Mouse (Mus musculus): ENCODE measurements at regions not wholly inside any gene's neighbourhood (a gene's known extent, or its start where the extent isn't known, plus 50 kb on each side); places are given as distances from the start of the nearest gene placed in this dataset.

DNA sequence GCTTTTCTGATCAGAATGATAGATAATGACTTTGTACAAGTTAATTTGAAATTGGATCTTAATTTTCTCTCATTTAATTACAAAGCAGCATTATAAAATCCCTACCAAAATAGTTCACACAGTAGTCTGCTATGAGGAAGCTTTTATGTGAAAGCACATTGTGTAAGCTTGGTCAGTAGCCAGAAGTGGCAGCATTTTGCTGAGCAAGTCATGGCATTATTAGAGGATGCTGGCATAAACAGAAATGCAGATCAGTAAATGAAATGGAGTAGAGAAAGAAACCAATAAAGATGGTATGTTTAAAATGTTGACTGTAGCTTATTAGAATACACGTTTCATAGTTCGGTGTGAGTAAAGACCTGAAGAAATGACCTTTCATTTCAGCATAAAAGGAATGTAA lies 104.4 kb upstream of the Diaph2 start:
- WGBS, result 73% methylated on average over 2 of the region's 2 CpGs
- Histone ChIP-seq H3K27me3 (ENCODE audit: insufficient read depth, low read length) (no peaks in the 10 kb centered on the region), H3K36me3 (ENCODE audit: insufficient read depth, low read length) (no peaks in the 10 kb centered on the region), H3K9me3 (ENCODE audit: low read length) (no peaks in the 10 kb centered on the region), H3K4me2 (ENCODE audit: low read depth, low read length, poor library complexity, severe bottlenecking) (no peak overlapping the region), H3K9ac (replicated peaks; ENCODE audit: low read length, poor library complexity, severe bottlenecking) (no peak overlapping the region), H3K4me3 (ENCODE audit: low read depth, low read length) (no peak overlapping the region), H3K4me1 (ENCODE audit: insufficient read depth, low read length) (no peaks in the 10 kb centered on the region), H3K27ac (ENCODE audit: low read depth, low read length) (no peak overlapping the region)
- TF ChIP-seq CTCF (IDR thresholded peaks at IDR 0.05), result no peak
- ATAC-seq (ENCODE audit: low FRiP score) (no peak), DNase-seq (ENCODE audit: low spot score) (peak; percentile 15)

DNA sequence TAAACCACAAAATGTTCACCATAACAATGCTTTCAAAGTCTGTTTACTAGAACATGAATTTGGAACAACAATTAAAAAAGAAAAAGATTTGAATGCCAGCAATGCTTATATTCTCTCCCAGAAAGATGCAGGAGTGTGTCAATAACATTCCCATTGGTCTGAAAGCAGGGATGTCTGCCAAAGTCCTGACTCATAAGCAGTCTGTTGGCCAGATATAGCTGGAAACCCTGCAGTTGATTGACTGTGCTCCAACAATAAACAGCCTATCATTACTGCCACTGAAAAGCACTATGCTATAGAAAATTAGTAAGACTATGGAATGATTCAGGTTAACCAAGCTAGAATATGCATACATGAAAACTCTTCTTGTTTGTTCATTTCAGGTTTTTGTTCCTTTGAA lies 92.6 kb upstream of the Diaph2 start:
- no peak for ATAC-seq (ENCODE audit: low FRiP score)

DNA sequence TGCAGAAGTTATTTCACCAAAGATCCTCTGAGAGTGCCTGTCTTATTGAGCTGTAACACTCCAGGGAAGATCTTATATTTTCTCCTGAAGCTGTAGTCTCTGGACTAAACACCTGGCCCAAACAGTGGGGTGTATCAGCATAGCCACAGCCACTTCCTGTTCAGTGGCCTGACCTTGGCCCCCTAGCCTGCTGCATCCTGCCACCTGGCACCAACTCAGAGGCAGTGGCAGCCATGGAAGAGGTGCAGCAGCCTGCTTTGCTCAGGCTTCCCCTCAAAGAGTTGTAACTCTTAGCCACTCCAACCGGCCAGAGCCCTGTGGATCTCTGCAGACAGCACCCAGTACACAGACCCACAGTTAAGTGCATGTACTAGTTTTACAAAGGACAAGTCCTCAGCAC lies 58.9 kb upstream of the Diaph2 start:
- DNase-seq (ENCODE audit: low spot score) (no peak), ATAC-seq (ENCODE audit: low FRiP score) (no peak)
- no peaks in the 10 kb centered on the region for H3K4me1 ChIP-seq (ENCODE audit: insufficient read depth, low read length)
- 56% methylated on average over 1 of the region's 1 CpGs for WGBS
- no peak overlapping the region for H3K9ac ChIP-seq (replicated peaks; ENCODE audit: low read length, poor library complexity, severe bottlenecking)
- TF ChIP-seq CTCF (IDR thresholded peaks at IDR 0.05), result no peak
- no peaks in the 10 kb centered on the region for H3K9me3 ChIP-seq (ENCODE audit: low read length)
- no peaks in the 10 kb centered on the region for H3K36me3 ChIP-seq (ENCODE audit: insufficient read depth, low read length)
- no peak overlapping the region for H3K27ac ChIP-seq (ENCODE audit: low read depth, low read length)
- H3K4me2 ChIP-seq (ENCODE audit: low read depth, low read length, poor library complexity, severe bottlenecking), result no peak overlapping the region
- H3K4me3 ChIP-seq (ENCODE audit: low read depth, low read length), result no peak overlapping the region
- H3K27me3 ChIP-seq (ENCODE audit: insufficient read depth, low read length), result no peaks in the 10 kb centered on the region

More for the DNA sequence above, 92.6 kb upstream of the Diaph2 start:
- no peaks in the 10 kb centered on the region for H3K4me1 ChIP-seq (ENCODE audit: insufficient read depth, low read length)
- no peak for TF ChIP-seq CTCF (IDR thresholded peaks at IDR 0.05)
- no peaks in the 10 kb centered on the region for H3K36me3 ChIP-seq (ENCODE audit: insufficient read depth, low read length)
- no peak overlapping the region for H3K4me3 ChIP-seq (ENCODE audit: low read depth, low read length)
- H3K4me2 ChIP-seq (ENCODE audit: low read depth, low read length, poor library complexity, severe bottlenecking), result no peak overlapping the region
- no peaks in the 10 kb centered on the region for H3K9me3 ChIP-seq (ENCODE audit: low read length)
- H3K9ac ChIP-seq (replicated peaks; ENCODE audit: low read length, poor library complexity, severe bottlenecking), result no peak overlapping the region
- H3K27me3 ChIP-seq (ENCODE audit: insufficient read depth, low read length), result no peaks in the 10 kb centered on the region
- H3K27ac ChIP-seq (ENCODE audit: low read depth, low read length), result no peak overlapping the region
- peak; percentile 31 for DNase-seq (ENCODE audit: low spot score)

Data from midbrain, postnatal 0 days (tissue).